Mouse (Mus musculus): ENCODE data around the gene Cfap58.

Cfap58 gene

GRCm38 (mm10) chr19:47937443-47938406 lies at the start of gene Cfap58:
Cfap58 (plus strand) TSS chr19:47937675.
- peak; percentile 81 to 85 for DNase-seq

GRCm38 (mm10) chr19:47888037-47888436 lies 49.4 kb upstream of the Cfap58 start:
- DNase-seq = peak in 1 of 2 experiments; percentile 16

- DNase-seq = no peak
Observed at GRCm38 (mm10) chr19:47890489-47891130, 46.9 kb upstream of the Cfap58 start.

- no peak for DNase-seq
Observed at GRCm38 (mm10) chr19:47891562-47892312, 45.7 kb upstream of the Cfap58 start.

- DNase-seq = no peak
Observed at GRCm38 (mm10) chr19:47893092-47893491, 44.4 kb upstream of the Cfap58 start.

GRCm38 (mm10) chr19:47898472-47899079 lies 38.9 kb upstream of the Cfap58 start:
- no peak for DNase-seq

GRCm38 (mm10) chr19:47900012-47900411 lies 37.5 kb upstream of the Cfap58 start:
- no peak for DNase-seq

GRCm38 (mm10) chr19:47900558-47900957 lies 36.9 kb upstream of the Cfap58 start:
- DNase-seq = no peak

- no peak for DNase-seq
Observed at GRCm38 (mm10) chr19:47902316-47903201, 34.9 kb upstream of the Cfap58 start.

- DNase-seq = no peak
Observed at GRCm38 (mm10) chr19:47903679-47904078, 33.8 kb upstream of the Cfap58 start.

- DNase-seq = no peak
Observed at GRCm38 (mm10) chr19:47905081-47905480, 32.4 kb upstream of the Cfap58 start.

- no peak for DNase-seq
Observed at GRCm38 (mm10) chr19:47905603-47906002, 31.9 kb upstream of the Cfap58 start.

- no peak for DNase-seq
Observed at GRCm38 (mm10) chr19:47907596-47907995, 29.9 kb upstream of the Cfap58 start.

GRCm38 (mm10) chr19:47908961-47909371 lies 28.5 kb upstream of the Cfap58 start:
- DNase-seq = peak; percentile 28 to 47

GRCm38 (mm10) chr19:47909387-47910116 lies 27.9 kb upstream of the Cfap58 start:
- peak; percentile 21 to 40 for DNase-seq

- DNase-seq = peak; percentile 41 to 51
Observed at GRCm38 (mm10) chr19:47910117-47910618, 27.3 kb upstream of the Cfap58 start.

- DNase-seq = no peak
Observed at GRCm38 (mm10) chr19:47910751-47911150, 26.7 kb upstream of the Cfap58 start.

GRCm38 (mm10) chr19:47913344-47913743 lies 24.1 kb upstream of the Cfap58 start:
- no peak for DNase-seq

- no peak for DNase-seq
Observed at GRCm38 (mm10) chr19:47914191-47914590, 23.3 kb upstream of the Cfap58 start.

- no peak for DNase-seq
Observed at GRCm38 (mm10) chr19:47915251-47915650, 22.2 kb upstream of the Cfap58 start.

GRCm38 (mm10) chr19:47917396-47917795 lies 20.1 kb upstream of the Cfap58 start:
- DNase-seq = no peak

Data from thymus, postnatal 36 days (tissue).